Mouse (Mus musculus) common myeloid progenitor, adult 5-6 weeks (primary cell): ENCODE measurements around the gene CN725425. TPM values are rescaled to one million over a fixed set of nuclear protein-coding genes. Genes with fewer than 3 reads are reported as not detected.

Experiments
- total RNA-seq: library from RNA; stranded (forward); fragments of 200-1000, 187-1606 nt; gene quantifications from 2 replicates; pipeline ENCODE4 v1.2.3, GENCODE M21; 2017

The CN725425 gene
- total RNA-seq, 1 experiment from 2014 or later, result not detected

Other genes with a start within 250 kb of the CN725425 start
- 0.44 and 0.46 TPM in 2 replicates for gene Kif21a, start 149.5 kb upstream of the CN725425 start, total RNA-seq
- gene Abcd2, start 7.7 kb upstream of the CN725425 start, total RNA-seq, result 10.0 and 10.9 TPM in 2 replicates